Mouse (Mus musculus) ovary, postnatal 36 days (tissue): Measurements from ENCODE around the gene Bglap.
A peak's percentile ranks its signal among the peaks of the same experiment; 100 is the strongest.

Experiments used
- DNase-seq: peaks from one replicate; pipeline ENCODE4 v3.0.0; 2022; ENCODE audit warnings: low spot score, mixed read lengths

The Bglap gene

DNA sequence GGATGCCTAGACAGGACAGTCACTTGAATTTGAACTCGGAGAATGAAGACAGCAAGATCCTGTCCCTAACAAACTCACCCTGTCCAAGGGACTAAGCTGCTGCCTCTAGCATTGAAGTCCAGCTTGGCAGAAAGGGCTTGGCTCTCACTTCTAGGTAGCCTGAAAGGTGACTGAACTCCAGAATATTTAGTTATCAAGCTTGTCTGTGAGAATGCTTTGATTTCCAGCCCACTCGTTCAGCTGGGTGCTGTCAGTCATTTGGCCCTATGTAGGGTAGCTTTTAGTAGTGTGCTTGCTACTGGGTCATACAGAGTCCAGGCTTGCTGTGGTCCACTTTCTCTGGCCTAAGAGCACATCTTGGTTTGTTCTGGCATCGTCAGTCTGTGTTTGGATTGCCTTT, 45.3 kb downstream of the Bglap start:
- no peak for DNase-seq

DNA sequence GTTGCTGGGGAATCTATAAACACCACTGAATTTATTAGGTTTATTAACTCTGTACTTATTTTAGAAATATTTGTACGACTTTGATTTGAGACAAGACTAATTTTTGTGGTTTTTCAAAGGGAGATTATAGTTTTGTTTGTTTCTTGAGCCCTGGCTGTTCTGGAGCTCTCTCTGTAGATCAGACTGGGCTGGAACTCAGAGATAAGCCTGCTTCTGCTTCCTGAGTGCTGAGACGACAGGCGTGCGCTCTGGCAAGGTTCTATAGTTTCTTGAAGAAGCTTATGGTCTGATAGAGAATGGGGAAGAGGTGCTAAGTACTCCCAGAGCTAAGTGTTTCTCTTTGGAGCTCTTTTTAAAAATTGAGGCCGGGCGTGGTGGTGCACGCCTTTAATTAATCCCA, 45.9 kb downstream of the Bglap start:
- DNase-seq: no peak

DNA sequence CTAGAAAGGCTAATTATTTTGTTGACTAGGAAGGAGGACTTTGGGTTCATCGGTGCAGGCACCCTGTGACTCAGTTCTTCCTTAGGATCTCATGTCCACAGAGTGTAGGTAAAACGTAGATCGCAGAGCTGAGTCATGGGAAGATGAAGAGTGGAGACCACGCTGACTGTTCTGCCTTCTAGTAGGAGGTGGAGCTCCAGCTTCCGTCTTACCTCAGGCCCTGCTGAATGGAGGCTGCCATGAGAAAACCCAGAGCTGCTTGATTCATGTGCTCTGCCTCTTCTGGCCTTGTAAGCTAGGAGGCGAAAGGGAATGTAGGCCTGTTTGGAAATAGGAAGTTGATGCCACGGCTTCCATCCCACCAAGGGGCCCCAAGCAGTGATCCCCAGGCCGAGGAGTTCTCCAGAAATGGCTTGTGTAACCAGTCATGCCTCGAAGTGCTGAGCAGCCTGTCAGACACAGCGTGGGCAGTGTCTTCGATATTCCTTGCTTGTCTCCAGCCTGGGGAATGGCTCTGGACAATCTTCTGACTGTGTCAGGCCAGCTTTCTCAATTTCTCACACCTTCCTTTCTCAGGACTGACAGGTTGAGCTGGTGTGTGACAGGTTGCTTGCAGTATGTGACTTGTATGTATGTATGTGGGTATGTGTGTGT, 46.8 kb downstream of the Bglap start:
- DNase-seq: no peak

DNA sequence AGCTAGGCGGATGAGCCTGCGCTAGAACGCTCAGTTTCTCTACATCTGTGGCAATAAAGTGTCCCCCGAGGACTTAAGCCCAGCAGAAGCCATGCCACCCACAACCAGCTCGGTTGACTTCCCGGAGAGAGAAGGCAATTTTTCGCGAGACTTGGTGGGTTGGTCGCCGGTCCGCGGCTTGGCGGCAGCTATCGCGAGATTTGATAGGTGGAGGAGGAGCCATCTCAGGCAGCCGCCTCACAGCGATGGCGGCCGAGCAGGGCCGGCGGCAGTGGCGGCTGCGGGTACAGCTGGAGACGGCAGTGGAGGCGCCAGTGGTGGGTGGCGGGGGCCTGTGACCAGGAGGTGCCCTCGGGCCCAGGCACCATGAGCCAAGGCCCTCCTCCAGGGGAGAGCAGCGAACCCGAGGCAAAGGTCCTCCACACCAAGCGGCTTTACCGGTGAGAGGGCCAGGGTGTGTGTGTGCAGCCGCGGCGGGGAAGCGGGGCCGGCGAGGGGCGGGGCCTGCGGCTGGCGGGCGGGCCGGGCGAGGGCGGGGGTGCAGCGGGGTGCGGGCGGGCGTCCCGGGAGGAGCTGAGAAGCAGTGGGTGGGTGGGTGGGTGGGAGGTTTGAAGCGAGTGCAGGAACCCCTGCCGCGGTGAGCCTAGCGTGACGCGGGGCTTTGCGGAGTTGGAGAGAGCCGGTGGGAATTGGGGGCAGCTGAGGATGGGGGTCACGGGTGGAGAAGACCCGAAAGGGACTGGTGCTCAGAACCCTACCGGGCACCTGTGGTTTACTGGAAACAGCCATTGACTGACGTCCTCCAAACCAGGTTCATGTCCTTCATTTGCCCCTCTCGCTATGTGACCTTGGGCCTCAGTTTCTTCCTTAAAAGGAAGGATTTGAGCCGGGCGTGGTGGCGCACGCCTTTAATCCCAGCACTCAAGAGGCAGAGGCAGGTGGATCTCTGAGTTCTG, 47.9 kb downstream of the Bglap start, which contains the start of the genes Tmem79 and Smg5:
Gene Tmem79, minus strand, starts transcription at position 91 of the 956 bp plus-strand sequence.
Gene Smg5, plus strand, starts transcription at position 203 of the 956 bp plus-strand sequence.
- DNase-seq: peak; percentile 96

DNA sequence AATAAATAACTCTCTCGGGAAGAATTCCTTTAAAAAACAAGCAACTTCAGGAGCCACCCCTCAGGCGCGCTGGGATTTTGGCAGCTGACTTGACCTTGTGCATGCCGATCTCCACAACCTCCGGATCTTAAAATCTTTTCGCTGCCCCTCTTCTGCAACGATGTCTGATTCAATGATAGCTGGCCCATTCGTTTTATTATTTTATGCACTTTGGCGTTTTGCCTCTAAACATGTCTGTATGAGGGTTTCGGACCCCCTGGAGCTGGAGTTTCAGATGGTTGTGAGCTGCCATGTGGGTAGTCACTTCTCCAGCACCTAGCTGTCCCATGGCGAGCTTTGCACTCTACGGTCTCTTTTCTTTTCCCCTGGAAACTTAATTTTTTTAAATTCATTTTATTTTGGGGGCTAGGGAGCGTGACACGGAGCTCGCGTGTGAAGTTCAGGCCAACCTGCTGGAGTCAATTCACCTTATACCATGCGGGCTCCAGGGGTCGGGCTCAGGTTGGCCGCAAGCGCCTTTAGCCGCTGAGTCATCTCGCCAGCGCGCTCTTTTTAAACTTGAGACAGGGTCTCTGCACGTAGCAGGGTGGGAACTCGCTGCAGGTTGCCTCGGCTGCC, 48.7 kb downstream of the Bglap start:
- no peak for DNase-seq

DNA sequence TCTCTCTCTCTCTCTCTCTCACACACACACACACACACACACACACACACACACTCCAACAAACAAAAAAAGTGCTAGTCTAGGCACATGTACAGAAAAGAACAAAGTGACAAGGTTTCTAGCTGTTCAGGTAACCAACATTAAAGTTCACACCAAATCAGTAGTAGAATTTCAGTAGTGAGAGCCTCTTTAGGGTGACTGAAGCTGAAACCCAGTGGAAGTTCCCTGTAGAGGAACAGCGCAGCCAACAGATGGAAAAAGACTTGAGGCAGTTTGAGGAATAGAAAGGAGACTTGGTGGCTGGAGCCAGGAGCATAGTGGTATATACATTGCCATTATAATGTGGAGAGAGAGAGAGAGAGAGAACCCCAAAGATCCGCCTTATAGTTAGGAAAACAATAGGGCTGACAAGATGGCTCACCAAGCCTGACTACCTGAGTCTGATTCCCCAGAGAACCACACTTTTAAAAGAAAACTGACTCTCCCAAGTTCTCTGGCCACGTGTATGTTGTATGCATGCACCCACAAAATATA, 49.3 kb downstream of the Bglap start:
- no peak for DNase-seq

DNA sequence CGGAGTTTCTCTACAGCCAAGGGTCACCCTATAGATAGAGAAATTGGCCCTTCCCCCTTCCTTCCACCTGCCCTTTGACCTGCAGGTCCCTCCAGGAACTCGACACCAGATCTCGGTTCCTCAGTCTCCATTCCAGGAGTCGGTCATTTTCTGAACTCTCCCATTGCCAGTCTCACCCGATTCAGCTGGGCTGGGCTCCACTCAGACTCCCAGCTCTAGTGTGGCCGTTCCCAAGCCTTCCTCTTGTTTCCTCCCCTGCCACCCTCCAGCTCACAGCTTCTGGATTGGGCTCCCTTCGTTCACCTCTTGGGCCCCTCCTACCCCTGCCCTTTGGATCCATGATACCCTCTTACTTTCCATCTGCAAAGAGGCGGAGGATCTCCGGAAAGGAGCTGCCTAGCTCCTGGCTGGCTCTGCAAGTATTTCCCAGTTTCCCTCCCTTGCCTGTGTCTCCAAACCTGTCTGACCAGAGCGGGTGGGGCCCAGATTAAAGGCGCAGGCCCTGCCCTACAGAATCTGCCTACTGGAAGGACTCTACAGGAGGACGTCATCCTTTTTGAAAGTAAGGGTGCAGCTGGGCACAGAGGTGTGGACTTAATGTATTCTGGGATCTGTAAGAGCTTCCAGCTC, 50.1 kb downstream of the Bglap start:
- DNase-seq: no peak
